Mouse (Mus musculus): Measurements from ENCODE around the gene Gm14862. TPM values are rescaled to one million over a fixed set of nuclear protein-coding genes. Genes with fewer than 3 reads are reported as not detected.

Gm14862 gene
- polyA plus RNA-seq, 1 experiment from 2014 or later = not detected

DNA sequence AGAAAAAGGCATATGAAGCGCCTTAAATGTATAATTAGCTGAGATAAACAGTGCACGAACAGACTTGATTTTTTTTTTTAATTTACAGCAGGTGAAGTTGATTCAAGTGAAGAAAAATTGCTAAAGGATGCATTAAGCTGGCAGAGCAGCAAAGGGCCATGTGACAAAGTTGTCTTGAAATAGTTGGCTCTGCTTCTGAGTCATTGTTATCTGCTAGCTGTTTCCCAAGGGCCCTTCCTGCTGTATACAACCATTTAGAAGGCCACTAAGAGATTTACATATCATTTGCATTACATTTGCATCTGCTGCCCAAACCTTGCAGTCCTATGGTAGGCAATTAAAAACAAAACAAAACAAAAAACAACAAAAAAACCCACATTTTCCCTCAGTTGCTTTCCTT lies 54.7 kb downstream of the Gm14862 start:
- H3K27ac ChIP-seq (ENCODE audit: low read length) = no peak overlapping the region
- WGBS = 77% methylated on average over 2 of the region's 2 CpGs
- no peak overlapping the region for H3K9ac ChIP-seq (replicated peaks; ENCODE audit: low read length)
- no peak overlapping the region for H3K4me2 ChIP-seq (replicated peaks; ENCODE audit: low read depth, low read length)
- no peaks in the 10 kb centered on the region for H3K9me3 ChIP-seq (ENCODE audit: low read length)
- peaks cover 5% of the 10 kb centered on the region; the same call in 1 of the 2 replicates for H3K27me3 ChIP-seq (ENCODE audit: insufficient read depth, low read length)
- ATAC-seq (ENCODE audit: low FRiP score, low TSS enrichment) = no peak
- H3K4me1 ChIP-seq (ENCODE audit: insufficient read depth, low read length) = no peaks in the 10 kb centered on the region
- no peak overlapping the region for H3K4me3 ChIP-seq (ENCODE audit: low read length)
- no peaks in the 10 kb centered on the region for H3K36me3 ChIP-seq (ENCODE audit: insufficient read depth, low read length)

Other genes with a start within 250 kb of the Gm14862 start
- gene Fthl17e, start 223.4 kb downstream of the Gm14862 start, polyA plus RNA-seq (2015; fragmentation: Nextera tagmentation; extraction: Ambion mirVana) = not detected in 2 replicates
- not detected in 2 replicates for gene Fthl17f, start 193.9 kb downstream of the Gm14862 start, polyA plus RNA-seq (2015; fragmentation: Nextera tagmentation; extraction: Ambion mirVana)
- gene 4930402K13Rik, start 152.3 kb downstream of the Gm14862 start, polyA plus RNA-seq (2015; fragmentation: Nextera tagmentation; extraction: Ambion mirVana) = not detected in 2 replicates
- 1.00 and 1.5 TPM in 2 replicates for gene Lancl3, start 57.0 kb downstream of the Gm14862 start, polyA plus RNA-seq (2015; fragmentation: Nextera tagmentation; extraction: Ambion mirVana)
- 1.2 and 1.3 TPM in 2 replicates for gene Xk, start 15.9 kb upstream of the Gm14862 start, polyA plus RNA-seq (2015; fragmentation: Nextera tagmentation; extraction: Ambion mirVana)
- gene H2al1m, start 26.9 kb upstream of the Gm14862 start, polyA plus RNA-seq (2015; fragmentation: Nextera tagmentation; extraction: Ambion mirVana) = not detected in 2 replicates
- gene H2al1k, start 93.7 kb upstream of the Gm14862 start, polyA plus RNA-seq (2015; fragmentation: Nextera tagmentation; extraction: Ambion mirVana) = not detected in 2 replicates
- 2.0 and 2.3 TPM in 2 replicates for gene Cybb, start 230.9 kb upstream of the Gm14862 start, polyA plus RNA-seq (2015; fragmentation: Nextera tagmentation; extraction: Ambion mirVana)